Mouse (Mus musculus) 3T3-L1 (cell line): Measurements from ENCODE around the gene Inpp4b.

Experiments
- DNase-seq: peaks from one replicate; pipeline ENCODE4 v3.0.0-alpha.2; 2015; ENCODE audit warnings: low read depth, low spot score

The Inpp4b gene

DNA sequence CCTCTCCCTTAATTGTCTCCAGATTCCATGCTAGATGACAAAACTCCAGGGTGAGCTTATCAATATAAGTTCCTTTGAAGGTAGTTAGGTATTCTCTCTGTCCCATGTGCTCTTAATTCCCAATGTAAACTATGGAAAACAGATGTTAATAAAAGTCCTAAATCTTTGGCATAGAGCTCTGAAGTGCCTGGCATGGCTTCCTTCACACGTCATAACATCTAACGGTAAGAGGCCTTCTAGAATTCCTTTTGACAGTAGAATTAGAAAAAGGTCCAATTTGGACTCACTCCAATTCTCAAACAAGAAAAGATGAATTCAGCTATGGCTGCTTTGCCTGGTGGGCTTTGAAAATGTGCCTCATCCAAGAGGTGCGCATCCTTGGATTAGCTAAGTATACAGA lies 236.6 kb downstream of the Inpp4b start:
- no peak for DNase-seq

DNA sequence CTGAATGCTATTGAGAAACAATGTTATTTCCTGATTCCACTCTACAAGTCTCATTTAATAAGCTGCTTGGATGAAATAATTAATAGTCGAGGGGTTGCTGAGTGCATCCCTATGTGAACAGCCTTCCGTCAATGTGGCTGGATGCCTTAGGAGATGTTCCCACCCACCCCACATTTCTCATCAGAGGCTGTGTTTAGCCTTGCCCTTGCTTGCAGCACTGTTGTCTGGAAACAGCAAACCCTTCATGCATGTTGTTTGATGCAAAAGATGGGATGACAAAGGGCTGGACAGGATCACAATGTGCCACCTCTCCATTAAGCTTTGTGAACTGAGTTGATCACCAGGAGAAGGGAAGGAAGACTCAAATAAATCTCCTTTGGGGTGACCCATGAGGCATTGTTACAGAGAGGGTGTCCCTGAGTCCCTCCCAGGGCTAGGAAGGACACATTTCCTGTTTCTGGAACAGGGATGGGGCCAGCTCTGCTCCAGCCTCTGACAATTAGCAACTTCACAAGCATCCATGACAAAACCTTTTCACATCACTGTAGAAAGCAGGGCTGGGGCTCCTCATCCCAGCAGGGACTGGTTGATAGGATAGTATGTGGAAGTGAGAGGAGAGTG lies 239.6 kb downstream of the Inpp4b start:
- no peak for DNase-seq

DNA sequence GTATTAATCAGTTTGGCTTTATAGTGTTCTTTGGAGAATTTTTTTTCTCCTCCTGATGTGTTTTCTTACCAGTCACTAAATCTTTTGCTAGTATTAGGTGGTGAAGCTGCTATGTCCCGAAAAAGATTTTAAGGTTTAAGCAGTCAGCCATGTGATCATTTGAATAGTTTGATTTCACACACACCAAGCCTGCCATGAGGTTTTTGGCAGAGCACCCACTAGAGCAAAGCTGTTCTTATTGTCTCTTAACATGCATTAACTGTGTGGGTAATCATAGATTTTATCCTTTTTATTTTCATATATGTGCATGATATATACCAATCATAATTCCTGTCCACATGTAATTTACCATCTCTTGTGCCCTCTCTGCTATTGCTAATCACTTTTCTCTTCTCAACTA lies 240.6 kb downstream of the Inpp4b start:
- no peak for DNase-seq

DNA sequence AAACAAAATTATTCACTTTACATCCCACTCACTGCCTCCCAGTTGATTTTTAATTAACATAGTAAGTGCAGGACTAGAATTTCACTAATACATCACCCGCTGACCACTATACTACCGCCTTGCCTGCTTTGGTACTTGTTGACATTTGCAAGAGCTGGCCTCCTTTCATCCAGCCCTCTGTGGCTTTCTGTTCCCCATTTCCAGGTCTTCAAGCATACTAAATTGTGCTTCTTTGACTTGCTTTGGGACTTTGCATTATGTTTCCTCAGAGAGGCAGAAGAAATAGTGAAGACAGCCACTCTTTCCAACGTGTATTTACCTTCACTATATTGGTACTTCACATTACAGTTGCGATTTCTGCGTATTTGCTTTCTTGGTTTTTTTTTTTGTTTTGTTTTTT lies 244.4 kb downstream of the Inpp4b start:
- no peak for DNase-seq

DNA sequence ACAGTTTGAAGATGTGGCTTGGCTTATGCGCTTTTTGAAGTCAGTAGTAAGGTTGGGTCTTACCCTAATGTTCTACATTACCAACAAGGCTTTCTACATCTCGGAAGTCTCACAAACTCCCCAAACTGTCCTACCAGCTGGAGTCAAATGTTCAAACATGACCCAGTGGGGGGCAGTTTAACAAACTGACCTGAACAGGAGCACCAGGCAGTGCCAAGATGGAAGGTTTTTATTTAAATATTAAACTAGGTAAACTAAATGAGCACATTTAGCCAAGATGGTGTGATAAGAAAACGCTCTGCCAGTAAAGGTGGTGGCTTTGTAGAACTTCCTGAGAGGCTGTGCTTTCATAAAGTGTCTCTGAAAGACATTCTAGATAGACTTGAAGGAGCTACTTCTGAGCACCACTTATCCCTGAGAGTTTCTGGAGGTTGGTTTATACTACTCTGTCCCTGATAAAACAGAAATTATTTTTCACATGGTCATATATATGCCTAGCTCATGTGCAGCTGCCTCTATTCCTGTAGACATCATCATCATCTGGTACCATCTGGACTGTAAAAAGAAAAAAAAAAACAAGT lies 251.9 kb downstream of the Inpp4b start:
- DNase-seq: no peak

DNA sequence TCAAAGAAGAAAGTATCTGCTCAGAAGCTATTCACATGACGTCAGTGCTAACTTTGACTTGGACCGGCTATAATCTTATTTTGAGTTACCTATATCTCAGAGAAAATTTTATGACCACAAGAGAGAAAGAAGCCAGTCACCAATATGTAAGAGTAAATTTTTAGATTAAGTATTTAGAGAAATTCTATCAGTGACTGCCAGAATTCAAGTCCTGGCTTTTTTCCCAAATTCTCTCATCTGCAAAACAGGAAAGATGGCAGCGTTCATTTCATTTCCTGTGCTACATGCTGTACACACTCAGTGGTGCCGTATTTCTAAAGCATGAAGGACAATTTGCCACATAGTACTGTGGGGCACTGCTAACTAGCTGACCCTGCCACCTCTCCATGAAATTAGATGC lies 256.9 kb downstream of the Inpp4b start:
- no peak for DNase-seq

DNA sequence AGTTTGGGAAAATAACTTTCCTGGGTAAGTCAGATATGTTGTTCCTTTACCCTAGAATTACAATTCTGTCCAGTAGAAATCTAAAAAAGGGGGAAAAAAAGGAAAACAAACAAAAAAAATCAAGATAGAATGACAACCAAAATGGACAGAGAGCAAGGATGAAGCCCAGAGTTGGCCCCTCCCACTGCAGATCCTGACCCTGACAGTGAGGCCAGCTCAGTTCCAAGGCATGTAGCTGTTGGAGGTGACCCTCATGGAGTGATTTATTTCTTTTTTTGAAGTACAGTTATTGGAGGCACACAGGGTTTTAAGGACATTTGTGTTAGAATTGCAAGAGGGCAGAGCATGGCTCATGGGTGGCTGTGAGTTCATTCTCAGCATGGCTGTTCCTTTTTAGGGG lies 258.8 kb downstream of the Inpp4b start:
- no peak for DNase-seq

DNA sequence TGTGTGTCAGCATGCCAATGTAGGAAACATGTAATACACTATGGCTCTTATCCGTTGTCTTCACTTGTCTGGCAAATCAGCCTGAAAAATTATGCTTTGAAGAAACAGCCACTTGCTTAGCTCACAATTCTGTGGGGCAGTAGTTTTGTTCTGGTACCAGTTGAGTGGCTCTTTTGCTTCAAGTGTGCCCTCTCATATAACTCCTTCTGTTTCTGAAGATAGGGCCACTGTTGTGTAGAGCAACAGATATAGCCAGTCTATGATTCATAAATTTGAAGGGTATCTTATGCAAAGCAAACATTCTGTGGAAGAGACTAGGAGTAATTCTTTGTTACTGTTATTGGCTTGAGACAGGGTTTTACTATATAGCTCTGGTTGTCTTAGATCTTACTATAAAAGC lies 265.7 kb downstream of the Inpp4b start:
- DNase-seq: no peak

DNA sequence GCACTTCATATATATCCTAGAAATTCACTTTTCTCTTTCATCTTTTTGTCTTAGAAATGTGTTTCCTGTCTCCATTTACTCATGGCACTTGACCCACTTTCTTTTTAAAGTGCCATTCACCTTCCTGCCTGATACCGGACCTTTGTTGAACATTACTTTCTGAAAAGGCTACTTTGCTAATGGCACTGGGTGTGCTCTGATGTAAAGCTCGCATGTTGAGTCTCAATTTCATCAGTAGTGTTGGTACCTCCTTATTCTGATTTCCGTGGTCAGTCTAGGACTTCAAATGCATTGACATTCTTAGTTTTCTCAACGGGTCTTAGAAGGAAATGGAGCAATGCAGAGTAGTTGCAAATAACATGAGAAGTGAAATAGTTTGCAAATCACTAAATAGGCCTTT lies 266.7 kb downstream of the Inpp4b start:
- no peak for DNase-seq

DNA sequence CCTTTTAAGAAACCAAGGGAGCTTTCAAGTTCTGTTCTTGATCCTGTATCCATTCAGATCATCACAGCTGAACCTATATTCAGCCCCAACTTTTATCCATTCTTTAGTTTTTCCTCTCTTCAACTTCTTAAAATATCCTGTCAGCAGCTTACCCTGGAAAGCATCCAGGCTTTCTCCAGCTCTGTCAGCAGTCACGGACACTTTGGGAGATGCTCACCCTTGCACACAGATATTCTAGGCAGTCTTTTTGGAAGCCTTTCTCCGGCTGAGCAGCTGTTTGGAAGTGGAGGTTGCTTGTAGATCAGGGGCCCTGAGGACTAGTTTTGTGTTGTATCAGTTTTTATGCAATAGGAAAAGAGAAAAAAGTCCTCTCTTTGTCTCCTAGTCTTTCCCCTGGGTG lies 270.3 kb downstream of the Inpp4b start:
- no peak for DNase-seq

DNA sequence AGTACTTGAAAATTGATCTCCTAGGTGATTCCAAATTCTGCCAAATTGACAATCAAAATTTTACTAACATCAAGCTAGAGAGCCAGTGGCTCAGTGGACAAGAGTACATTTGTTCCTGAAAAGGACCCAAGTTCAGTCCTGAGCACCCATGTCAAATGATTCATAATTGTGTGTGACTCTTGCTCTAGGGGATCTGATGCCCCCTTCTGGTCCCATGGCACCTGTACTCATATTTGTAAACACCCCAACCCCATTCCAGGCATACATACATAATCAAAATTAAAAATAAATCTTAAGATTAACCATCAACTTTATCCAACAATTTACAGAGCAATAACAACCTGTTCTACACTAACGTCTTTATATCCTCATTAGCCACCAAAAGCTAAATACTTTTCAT lies 271.8 kb downstream of the Inpp4b start:
- DNase-seq: no peak

DNA sequence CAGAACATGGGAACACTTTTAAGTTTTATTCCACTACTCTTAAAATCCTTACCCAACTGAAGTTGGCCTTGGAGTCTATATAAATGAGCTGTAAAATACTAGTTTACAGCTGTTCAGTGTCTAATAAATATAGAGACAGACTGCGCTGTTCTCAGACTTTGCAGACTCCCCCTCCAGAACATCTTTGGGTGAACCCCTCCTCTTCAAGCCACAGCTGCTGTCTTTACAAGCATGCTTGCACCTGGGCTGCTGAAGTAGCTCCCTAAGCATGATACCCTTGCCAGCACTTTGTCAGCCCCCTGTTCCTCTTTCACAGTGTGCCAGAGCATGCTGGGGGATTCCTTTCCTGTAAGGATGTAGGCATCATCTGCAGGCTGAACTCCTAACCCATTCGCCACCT lies 272.2 kb downstream of the Inpp4b start:
- DNase-seq: no peak

DNA sequence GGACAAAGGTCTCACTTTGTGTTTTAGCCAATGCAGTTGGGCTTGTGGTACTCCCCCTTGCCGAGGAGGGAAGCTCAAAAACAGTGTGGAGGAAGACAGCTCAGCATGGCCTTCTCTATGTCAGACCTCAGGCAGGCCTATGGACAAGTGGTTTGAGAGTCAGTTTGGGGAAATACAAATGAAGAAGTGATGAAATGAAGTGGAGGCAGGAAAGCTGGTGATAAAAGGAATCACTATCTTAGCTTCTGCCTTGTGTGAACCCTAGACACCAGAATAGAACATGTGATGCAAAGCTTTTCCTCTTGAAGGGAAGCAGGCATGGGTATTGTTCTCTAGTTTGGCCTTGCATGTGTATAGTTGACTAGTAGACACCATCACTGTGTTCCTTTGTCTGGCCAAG lies 273.2 kb downstream of the Inpp4b start:
- DNase-seq: no peak

DNA sequence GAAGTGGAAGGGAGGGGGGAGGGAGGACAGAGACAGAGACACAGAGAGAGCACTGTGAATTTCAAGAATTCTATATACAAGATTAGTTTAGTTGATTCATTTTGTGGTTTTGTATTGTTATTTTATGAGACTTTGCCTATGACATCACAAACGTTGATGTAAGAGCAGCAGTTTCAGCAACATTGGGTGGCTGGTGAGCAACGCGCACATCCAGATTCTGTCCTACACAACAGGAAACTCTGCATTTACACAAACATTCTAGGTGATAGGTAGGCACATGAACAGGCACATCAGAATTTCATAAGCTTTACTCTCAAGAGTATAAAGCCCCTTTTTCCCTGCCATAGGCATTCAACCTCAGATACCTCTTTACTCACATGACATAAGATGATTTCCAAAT lies 276.6 kb downstream of the Inpp4b start:
- no peak for DNase-seq

DNA sequence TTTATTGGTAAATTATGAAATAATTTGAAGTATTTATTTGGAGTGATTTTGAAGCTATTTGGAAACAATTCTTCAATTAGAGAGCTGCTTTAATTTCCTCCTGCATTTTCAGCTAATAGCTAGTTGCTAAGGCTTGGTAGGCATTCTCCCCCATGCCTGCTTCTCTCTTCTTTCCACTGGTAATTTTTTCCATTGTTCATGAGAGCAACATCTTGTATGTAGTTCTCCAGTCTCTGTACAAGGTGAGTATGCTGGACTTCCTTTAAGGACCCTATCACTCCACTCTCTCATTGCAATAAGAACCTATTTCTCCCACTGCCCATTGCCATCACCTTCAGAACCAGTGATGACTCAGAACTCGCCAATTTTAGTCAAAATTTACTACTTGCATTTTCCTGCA lies 292.7 kb downstream of the Inpp4b start:
- no peak for DNase-seq

DNA sequence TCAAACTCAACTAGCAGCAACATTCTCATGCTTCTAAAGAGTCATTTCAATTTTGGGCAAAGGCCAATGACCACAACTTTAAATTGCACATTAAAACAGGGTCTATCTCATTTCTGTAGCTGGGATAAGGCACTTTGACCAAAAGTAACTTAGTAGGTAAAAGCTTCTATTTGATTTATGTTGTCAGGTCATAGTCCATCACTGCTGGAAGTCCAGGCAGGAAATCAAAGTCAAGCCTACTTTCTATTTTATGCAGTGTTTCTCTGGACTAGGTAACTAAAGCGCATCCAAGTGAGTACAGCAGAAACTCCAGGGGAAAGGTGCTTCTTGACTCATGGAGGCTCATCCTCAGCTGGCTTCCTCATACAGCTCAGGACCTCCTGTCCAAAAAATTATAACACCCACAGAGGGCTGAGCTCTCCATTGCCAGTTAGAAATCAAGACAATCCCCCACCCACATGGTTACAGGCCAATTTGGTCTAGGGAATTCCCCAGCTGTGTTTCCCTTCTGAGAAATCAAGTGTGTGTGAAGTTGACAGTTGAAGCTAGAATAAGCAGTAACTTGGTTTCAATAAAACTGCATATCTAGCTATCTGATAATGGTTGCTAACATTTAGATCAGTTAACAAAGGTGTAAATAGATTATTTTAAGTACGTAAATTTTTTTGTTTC lies 293.7 kb downstream of the Inpp4b start:
- DNase-seq: no peak

DNA sequence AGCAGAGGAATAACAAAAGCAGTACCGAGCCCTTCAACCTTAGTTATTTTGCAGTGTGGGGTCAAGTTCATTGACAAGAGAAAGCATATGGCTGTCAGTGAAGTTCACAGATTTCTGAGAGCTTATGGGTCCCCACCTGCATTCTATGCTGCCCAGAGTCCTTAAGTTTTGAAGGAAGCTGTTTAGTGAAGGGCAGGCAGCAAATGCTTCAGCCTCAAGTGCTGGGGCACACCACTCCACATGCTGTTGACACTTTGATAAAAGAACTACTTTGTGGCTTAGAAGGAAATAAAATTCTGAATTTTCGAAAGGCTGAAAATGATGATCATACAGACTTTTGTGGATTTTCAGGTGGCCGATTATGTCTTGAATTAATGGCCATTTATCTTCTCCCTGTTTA lies 296.1 kb downstream of the Inpp4b start:
- DNase-seq: no peak

DNA sequence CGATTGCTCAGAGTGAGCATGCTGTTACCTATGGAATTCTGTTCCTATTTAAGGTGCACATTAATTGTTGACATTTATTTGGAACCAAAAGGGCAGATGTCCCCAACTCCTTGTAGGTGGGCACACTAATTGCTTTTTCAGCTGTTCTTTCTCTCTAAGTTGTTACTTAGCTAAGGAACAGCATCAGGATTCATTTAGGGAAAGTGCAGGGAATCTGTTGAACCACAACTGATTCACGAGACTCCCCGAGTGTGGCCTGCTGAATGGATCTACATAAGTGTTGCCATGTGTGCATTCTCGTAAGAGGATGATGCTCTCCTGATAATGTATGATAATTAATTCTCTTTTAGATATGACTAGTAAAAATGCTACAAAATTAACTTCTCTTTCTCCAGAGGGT lies 297.5 kb downstream of the Inpp4b start:
- no peak for DNase-seq

DNA sequence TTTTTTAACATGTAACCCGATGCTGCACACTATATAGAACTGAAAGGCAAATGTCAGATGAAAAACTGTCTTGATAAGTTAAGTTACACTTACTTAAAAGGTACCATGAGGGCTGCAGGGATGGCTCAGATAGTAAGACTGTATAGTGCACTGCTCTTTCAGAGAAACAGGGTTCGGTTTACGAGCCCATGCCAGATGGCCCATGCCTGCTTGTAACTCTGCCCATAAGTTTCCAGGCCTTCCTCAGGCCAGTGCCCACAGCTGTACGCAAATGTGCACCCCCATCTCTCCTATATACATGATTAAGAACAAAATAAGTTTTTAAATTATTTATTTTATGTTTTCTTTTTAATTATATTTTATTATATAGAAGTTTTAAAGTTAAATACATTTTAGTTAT lies 300.7 kb downstream of the Inpp4b start:
- DNase-seq: no peak

DNA sequence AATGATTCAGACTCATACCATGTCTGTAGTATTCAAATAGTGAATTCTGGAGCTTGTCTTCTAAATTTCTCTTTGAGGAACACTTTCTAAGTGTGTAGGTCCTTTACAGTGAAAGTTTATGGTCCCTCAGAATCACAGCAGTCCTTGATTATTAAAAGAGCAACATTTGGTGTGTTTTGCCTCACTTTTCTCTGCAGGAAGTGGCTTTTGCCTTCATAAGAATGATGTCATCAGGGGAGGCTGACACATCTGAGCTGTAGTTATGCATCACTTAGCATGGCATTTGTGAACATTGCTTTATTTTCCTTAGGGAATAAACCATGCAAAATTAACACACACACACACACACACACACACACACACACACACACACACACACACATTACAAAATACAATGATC lies 349.8 kb downstream of the Inpp4b start:
- DNase-seq: peak; percentile 9

DNA sequence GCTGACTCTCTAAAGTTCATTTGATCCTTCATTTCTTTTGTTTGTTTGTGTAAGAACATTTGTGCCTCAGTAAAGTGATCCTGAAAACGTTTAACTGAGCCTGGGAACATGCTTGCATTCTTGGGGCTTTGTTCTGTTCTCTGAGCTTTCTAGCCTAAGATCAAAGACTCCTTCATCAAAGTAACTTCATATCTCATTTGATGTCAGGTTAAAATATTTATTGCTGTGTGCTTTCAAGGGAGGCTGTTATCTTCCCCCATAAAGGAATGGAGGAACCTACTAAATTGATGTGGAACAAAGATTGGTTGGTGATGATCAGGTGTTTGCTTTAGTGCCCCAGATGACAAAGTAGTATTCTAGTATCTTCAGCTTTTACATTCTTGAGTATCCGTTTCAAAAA lies 352.5 kb downstream of the Inpp4b start:
- no peak for DNase-seq

DNA sequence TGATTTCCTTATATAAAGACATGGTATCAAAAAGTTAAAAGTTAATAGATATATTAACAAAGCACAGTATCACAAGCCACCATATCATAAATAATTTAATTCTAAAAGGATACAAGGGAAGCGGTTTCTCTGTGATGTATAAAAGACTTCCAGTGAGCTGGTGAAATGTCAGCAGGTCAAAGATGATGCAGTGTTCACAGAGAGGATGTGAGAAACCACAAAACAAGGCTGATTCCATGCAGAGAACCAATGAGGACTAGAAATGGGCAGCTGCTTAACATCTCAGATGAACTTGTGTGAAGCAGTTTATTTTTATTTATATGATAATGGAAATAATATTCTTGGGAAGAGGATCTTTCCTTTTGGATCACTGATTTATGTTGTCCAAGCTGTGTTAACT lies 359.7 kb downstream of the Inpp4b start:
- no peak for DNase-seq

DNA sequence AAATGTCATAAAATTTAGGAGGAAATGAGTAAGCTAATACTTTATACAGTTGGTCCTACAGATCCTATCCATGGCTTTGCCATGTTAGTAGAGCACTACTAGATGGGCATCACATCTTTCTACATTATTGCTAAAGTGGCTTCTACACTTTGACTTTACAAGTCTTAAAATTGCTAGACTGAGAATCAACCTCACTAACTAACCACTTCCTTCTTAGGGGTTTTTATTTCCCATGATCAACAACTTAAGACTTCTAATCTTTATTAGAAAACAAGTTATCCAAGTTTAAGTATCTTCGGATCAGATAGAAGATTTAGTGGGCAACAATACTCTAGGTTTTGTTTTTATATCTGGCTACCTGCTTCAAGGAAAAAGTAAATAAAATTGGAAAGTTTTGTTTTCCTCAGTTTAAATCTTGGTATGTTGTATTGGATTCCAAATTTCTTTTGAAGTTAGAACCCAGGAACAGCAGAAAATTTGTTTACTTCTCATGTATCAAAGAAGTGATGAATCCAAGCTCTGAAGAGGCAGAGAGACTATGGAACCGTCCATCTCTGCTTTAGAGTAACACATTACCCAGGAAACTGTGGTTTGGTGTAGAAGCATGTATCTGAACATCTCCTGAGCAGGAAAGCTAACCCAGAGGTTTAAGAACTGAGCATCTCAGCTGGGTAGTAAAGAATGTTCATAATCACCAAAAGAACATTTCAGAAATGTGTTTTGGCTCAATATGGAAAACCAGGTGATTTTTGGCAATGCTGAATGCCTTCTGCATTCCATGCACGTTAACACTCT lies 361.4 kb downstream of the Inpp4b start:
- no peak for DNase-seq
